14 mouse cellular contexts compared by ENCODE assay signal in the genomic region with DNA sequence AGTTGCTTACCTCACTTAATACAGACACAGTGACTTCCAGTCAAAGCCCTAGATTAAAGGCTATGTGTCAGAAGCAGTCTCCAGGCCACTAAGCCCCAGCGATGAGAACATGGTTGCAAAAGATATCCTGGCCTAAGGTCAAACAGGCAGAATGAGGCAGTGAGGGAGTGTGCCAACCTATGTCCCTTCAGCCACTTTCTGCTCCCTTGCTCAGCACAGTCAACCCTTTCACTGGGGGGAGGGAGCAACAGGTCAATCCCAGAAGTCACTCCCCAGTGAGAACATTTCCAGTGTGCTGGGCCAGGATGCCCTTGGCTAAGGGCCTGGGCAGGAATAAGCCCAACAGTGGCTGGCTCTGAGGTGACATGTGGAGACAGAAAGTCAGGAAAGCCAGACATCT. TPM values are rescaled to one million over a fixed set of nuclear protein-coding genes. Genes with fewer than 3 reads are reported as not detected.
DNase-seq lines count a peak whose midpoint lies in the region.
"Had no signal": no experiment of that assay in that cellular context is flagged by ENCODE, and none has a peak within 500 bp of the region (broad histone marks: within the 10 kb centered on the region; RNA-seq: fewer than 3 reads in every experiment).

No protein-coding gene starts in this region.

- peak; percentile 91 for DNase-seq in heart, adult 11 months
- DNase-seq in heart, postnatal 4 days, result no peak
- DNase-seq in adipocyte (ENCODE audit: low spot score), result peak; percentile 79
- DNase-seq in adrenal gland, postnatal 25 days, result peak; percentile 5
- DNase-seq in heart, postnatal 10 days, result peak; percentile 17 to 21
- no peak for DNase-seq in frontal cortex, postnatal 14 days (ENCODE audit: low spot score in 2 of 2)
- DNase-seq in right cerebral cortex, postnatal 36 days (ENCODE audit: low spot score in 2 of 2), result no peak
- DNase-seq: cerebellum, adult 11 months; cerebellum, postnatal 25 days; kidney, adult 18-20 months; kidney, postnatal 10 days; retina, postnatal 1 day; thymus, postnatal 36 days had no signal

- intact Hi-C loops in heart, postnatal 10 days (cut with DNase I), result no loop called here

RNA-seq across cellular contexts. Expression of a gene that starts 47.6 kb away (rescaled TPM):
- 10 to 100 TPM; 19.3 to 21.5 TPM for total RNA-seq in heart, postnatal 4 days (2021)
- total RNA-seq in adrenal gland, postnatal 25 days (2021), result 15.8 and 16.9 TPM in 2 replicates
- total RNA-seq in heart, postnatal 10 days (2021), result 10 to 100 TPM; 20.9 to 23.0 TPM
- total RNA-seq: monocyte, adult 5-6 weeks had no signal

Comparison
In these comparisons a context has a peak if more than half of its experiments do, and no peak if none do; other contexts are left out.
1. DNase-seq: peak in heart, adult 11 months (single experiment), adipocyte (single experiment), adrenal gland, postnatal 25 days (single experiment) and heart, postnatal 10 days (2 of 2); none in heart, postnatal 4 days (single experiment), frontal cortex, postnatal 14 days (0 of 2) and right cerebral cortex, postnatal 36 days (0 of 2).